Mouse (Mus musculus) heart, embryonic 13.5 days (tissue): Measurements from ENCODE around the gene Ifna6. TPM values are rescaled to one million over a fixed set of nuclear protein-coding genes. Genes with fewer than 3 reads are reported as not detected.
A peak's percentile ranks its signal among the peaks of the same experiment; 100 is the strongest.
"Not testable (repeated sequence)": the region's sequence is repeated elsewhere in the genome, so short reads cannot be mapped to it uniquely, and the experiment has no call there.

Experiments
- ATAC-seq: fragments of 200-750 bp; cut with Nextera tagmentation; 2 replicates; pipeline ENCODE4 v1.8.0; 2017; ENCODE audit warnings: moderate TSS enrichment; ENCODE audit not compliant: insufficient number of reproducible peaks, low FRiP score, low TSS enrichment; ENCODE audit errors: extremely low read depth
- H3K27ac ChIP-seq: fragments of 300-500 bp; sonication (generic); replicated peaks from 2 replicates; pipeline ENCODE4 v1.5.1; 2015; ENCODE audit warnings: moderate library complexity, mild to moderate bottlenecking, inconsistent platforms
- H3K27me3 ChIP-seq: fragments of 300-500 bp; sonication (generic); replicated peaks from 2 replicates; pipeline ENCODE4 v1.6.1; 2015; ENCODE audit warnings: mild to moderate bottlenecking, inconsistent platforms
- H3K36me3 ChIP-seq: fragments of 300-500 bp; sonication (generic); 2 replicates; pipeline ENCODE4 v1.6.1; 2015; ENCODE audit warnings: mild to moderate bottlenecking, inconsistent platforms
- H3K4me1 ChIP-seq: fragments of 300-500 bp; sonication (generic); 2 replicates; pipeline ENCODE4 v1.6.1; 2015; ENCODE audit warnings: inconsistent platforms
- H3K4me2 ChIP-seq: fragments of 300-500 bp; sonication (generic); 2 replicates; pipeline ENCODE4 v1.6.1; 2015; ENCODE audit warnings: inconsistent platforms, mild to moderate bottlenecking, moderate library complexity
- H3K4me3 ChIP-seq: fragments of 300-500 bp; sonication (generic); 2 replicates; pipeline ENCODE4 v1.5.1; 2015; ENCODE audit warnings: moderate library complexity, mild to moderate bottlenecking, inconsistent platforms
- H3K9ac ChIP-seq: fragments of 300-500 bp; sonication (generic); 2 replicates; pipeline ENCODE4 v1.6.1; 2015; ENCODE audit warnings: inconsistent platforms, mild to moderate bottlenecking, moderate library complexity
- H3K9me3 ChIP-seq: fragments of 300-500 bp; sonication (generic); 2 replicates; pipeline ENCODE4 v1.6.1; 2016; ENCODE audit warnings: inconsistent platforms
- WGBS: fragments of 180-500 bp; shearing (Covaris S2); methylation state at CpG from one replicate; pipeline ENCODE4 v1.1.7; 2015; ENCODE audit warnings: mixed read lengths; 5-methylcytosine and 5-hydroxymethylcytosine counted together
- polyA plus RNA-seq: library from polyadenylated mRNA; unstranded; fragments of >200 nt; fragmentation: Nextera tagmentation; extraction: Ambion mirVana; gene quantifications from 2 replicates; pipeline ENCODE4 v1.2.1, GENCODE M21; 2015

The Ifna6 gene
- polyA plus RNA-seq, 1 experiment from 2014 or later, result not detected

- not testable (repeated sequence) for H3K36me3 ChIP-seq, H3K9me3 ChIP-seq, H3K4me1 ChIP-seq, H3K27ac ChIP-seq, ATAC-seq, H3K4me3 ChIP-seq, H3K9ac ChIP-seq
- WGBS, result no CpG with 5 or more reads among the region's 29 CpGs
- Histone ChIP-seq H3K27me3 (peaks cover 10% of the 10 kb centered on the region), H3K4me2 (peak within 1 kb of the TSS; percentile 49)
These were observed 24.3 kb upstream of the Ifna6 start, which contains the start of gene Gm13287 for GRCm38 (mm10) chr4:88802954-88803353. Gene Gm13287 (plus strand): TSS chr4:88803254.

- not testable (repeated sequence) for H3K36me3 ChIP-seq, H3K9me3 ChIP-seq, H3K9ac ChIP-seq, H3K4me1 ChIP-seq, H3K27ac ChIP-seq, ATAC-seq
- H3K4me3 ChIP-seq, result peak within 1 kb of the TSS; percentile 30
- H3K4me2 ChIP-seq, result 0 out of 2 replicates have a peak within 1 kb of the TSS, but pooled peaks have one; percentile 36
- WGBS, result no CpG with 5 or more reads among the region's 8 CpGs
- H3K27me3 ChIP-seq, result peaks cover 15% of the 10 kb centered on the region
These were observed 22.0 kb upstream of the Ifna6 start, which contains the start of gene Gm13288 for GRCm38 (mm10) chr4:88805231-88805630. Gene Gm13288 (plus strand): TSS chr4:88805531.

- H3K4me1 ChIP-seq, H3K36me3 ChIP-seq, H3K9me3 ChIP-seq, H3K27ac ChIP-seq, H3K9ac ChIP-seq, ATAC-seq: not testable (repeated sequence)
- Histone ChIP-seq H3K4me2 (0 out of 2 replicates have a peak overlapping the region, but pooled peaks have one; percentile 36), H3K27me3 (peaks cover 15% of the 10 kb centered on the region), H3K4me3 (peak overlapping the region; percentile 30)
- WGBS, result 0% methylated on average over 14 of the region's 34 CpGs
These were observed 21.5 kb upstream of the Ifna6 start for GRCm38 (mm10) chr4:88805761-88806160.

- H3K27ac ChIP-seq, result no peak within 1 kb of the TSS
- H3K4me3 ChIP-seq, result no peak within 1 kb of the TSS
- H3K9me3 ChIP-seq, result no peaks in the 10 kb centered on the region
- no peak within 1 kb of the TSS for H3K9ac ChIP-seq
- H3K27me3 ChIP-seq, result peaks cover 4% of the 10 kb centered on the region; the same call in 1 of the 2 replicates
- 46% methylated on average over 3 of the region's 3 CpGs for WGBS
- ATAC-seq, result no peak
- H3K4me1 ChIP-seq, result no peaks in the 10 kb centered on the region
- no peak within 1 kb of the TSS for H3K4me2 ChIP-seq
- H3K36me3 ChIP-seq, result no peaks in the 10 kb centered on the region
These were observed 11.3 kb upstream of the Ifna6 start, which contains the start of gene Ifna7 for GRCm38 (mm10) chr4:88815928-88816327. Gene Ifna7 (plus strand): TSS chr4:88816228.

- ATAC-seq, result no peak
- Histone ChIP-seq H3K36me3 (no peaks in the 10 kb centered on the region), H3K4me3 (no peak within 1 kb of the TSS), H3K4me2 (no peak within 1 kb of the TSS), H3K4me1 (no peaks in the 10 kb centered on the region), H3K27ac (no peak within 1 kb of the TSS), H3K9me3 (no peaks in the 10 kb centered on the region), H3K9ac (no peak within 1 kb of the TSS), H3K27me3 (peaks cover 4% of the 10 kb centered on the region; the same call in 1 of the 2 replicates)
- 66% methylated on average over 1 of the region's 1 CpGs for WGBS
These were observed 7.6 kb upstream of the Ifna6 start, which contains the start of gene Ifna11 for GRCm38 (mm10) chr4:88819659-88820058. Gene Ifna11 (plus strand): TSS chr4:88819959.

- Histone ChIP-seq H3K4me1 (no peaks in the 10 kb centered on the region), H3K27me3 (no peaks in the 10 kb centered on the region; the same call in 1 of the 2 replicates), H3K9me3 (no peaks in the 10 kb centered on the region), H3K9ac (no peak overlapping the region), H3K4me3 (no peak overlapping the region), H3K4me2 (no peak overlapping the region), H3K36me3 (no peaks in the 10 kb centered on the region), H3K27ac (no peak overlapping the region)
- 23% methylated on average over 4 of the region's 4 CpGs for WGBS
- no peak for ATAC-seq
These were observed 4.2 kb upstream of the Ifna6 start for GRCm38 (mm10) chr4:88822995-88823394.

- no peak for ATAC-seq
- Histone ChIP-seq H3K27me3 (0 out of 2 replicates have a peak, but pooled peaks cover 2% of the 10 kb centered on the region), H3K36me3 (no peaks in the 10 kb centered on the region), H3K4me3 (no peak overlapping the region), H3K4me2 (no peak overlapping the region), H3K27ac (no peak overlapping the region), H3K9me3 (no peaks in the 10 kb centered on the region), H3K4me1 (no peaks in the 10 kb centered on the region), H3K9ac (no peak overlapping the region)
- 14% methylated on average over 4 of the region's 4 CpGs for WGBS
These were observed 3.3 kb downstream of the Ifna6 start for GRCm38 (mm10) chr4:88830523-88830922.

GRCm38 (mm10) chr4:88835225-88835624, 8.0 kb downstream of the Ifna6 start, which contains the start of gene Ifna5:
Gene Ifna5 (plus strand): TSS chr4:88835525.
- not testable (repeated sequence) for H3K9me3 ChIP-seq, H3K36me3 ChIP-seq, H3K4me1 ChIP-seq, H3K4me2 ChIP-seq, H3K27ac ChIP-seq, H3K4me3 ChIP-seq, H3K27me3 ChIP-seq, H3K9ac ChIP-seq, ATAC-seq
- 64% methylated on average over 1 of the region's 1 CpGs for WGBS

GRCm38 (mm10) chr4:88838828-88839227, 11.6 kb downstream of the Ifna6 start:
- Histone ChIP-seq H3K9ac (no peak overlapping the region), H3K4me1 (no peaks in the 10 kb centered on the region), H3K27me3 (peaks cover 9% of the 10 kb centered on the region; the same call in 1 of the 2 replicates), H3K27ac (no peak overlapping the region), H3K9me3 (no peaks in the 10 kb centered on the region), H3K36me3 (no peaks in the 10 kb centered on the region), H3K4me2 (no peak overlapping the region), H3K4me3 (no peak overlapping the region)
- 31% methylated on average over 3 of the region's 3 CpGs for WGBS
- ATAC-seq, result no peak

GRCm38 (mm10) chr4:88840058-88840457, 12.8 kb downstream of the Ifna6 start:
- WGBS, result 57% methylated on average over 3 of the region's 3 CpGs
- Histone ChIP-seq H3K9ac (no peak overlapping the region), H3K4me1 (no peaks in the 10 kb centered on the region), H3K27ac (no peak overlapping the region), H3K27me3 (peaks cover 7% of the 10 kb centered on the region; the same call in 1 of the 2 replicates), H3K9me3 (no peaks in the 10 kb centered on the region), H3K4me2 (no peak overlapping the region), H3K36me3 (no peaks in the 10 kb centered on the region), H3K4me3 (no peak overlapping the region)
- ATAC-seq, result no peak

GRCm38 (mm10) chr4:88841438-88841911, 14.3 kb downstream of the Ifna6 start, which contains the start of gene Ifna4:
Gene Ifna4 (plus strand): TSS chr4:88841861.
- ATAC-seq, result no peak
- H3K9ac ChIP-seq, result no peak within 1 kb of the TSS
- H3K9me3 ChIP-seq, result no peaks in the 10 kb centered on the region
- H3K4me3 ChIP-seq, result no peak within 1 kb of the TSS
- 65% methylated on average over 2 of the region's 2 CpGs for WGBS
- no peak within 1 kb of the TSS for H3K27ac ChIP-seq
- no peak within 1 kb of the TSS for H3K4me2 ChIP-seq
- H3K4me1 ChIP-seq, result no peaks in the 10 kb centered on the region
- peaks cover 7% of the 10 kb centered on the region; the same call in 1 of the 2 replicates for H3K27me3 ChIP-seq
- H3K36me3 ChIP-seq, result no peaks in the 10 kb centered on the region

- Histone ChIP-seq H3K9ac (no peak overlapping the region), H3K4me2 (no peak overlapping the region), H3K27me3 (peaks cover 4% of the 10 kb centered on the region; the same call in 1 of the 2 replicates), H3K4me1 (no peaks in the 10 kb centered on the region), H3K36me3 (no peaks in the 10 kb centered on the region), H3K4me3 (no peak overlapping the region), H3K27ac (no peak overlapping the region), H3K9me3 (no peaks in the 10 kb centered on the region)
- ATAC-seq, result no peak
- WGBS, result 31% methylated on average over 2 of the region's 2 CpGs
These were observed 18.1 kb downstream of the Ifna6 start for GRCm38 (mm10) chr4:88845334-88845733.
